Mouse (Mus musculus): ENCODE results near the gene Ube2z.

- TF ChIP-seq POLR2A (IDR thresholded peaks at IDR 0.05; ENCODE audit: control insufficient read depth, extremely low read depth, insufficient read depth, low read length, poor library complexity) (no peak), CTCF (IDR thresholded peaks at IDR 0.05; ENCODE audit: borderline replicate concordance, control insufficient read depth, extremely low read depth, insufficient read depth, low read length, poor library complexity) (no peak)
These were observed 27.6 kb upstream of the Ube2z start for GRCm38 (mm10) chr11:96092674-96093291.
